Mouse (Mus musculus) heart, embryonic 12.5 days (tissue): ENCODE results near the gene Dazap1. TPM values are rescaled to one million over a fixed set of nuclear protein-coding genes. Genes with fewer than 3 reads are reported as not detected.
"Not testable (repeated sequence)": the region's sequence is repeated elsewhere in the genome, so short reads cannot be mapped to it uniquely, and the experiment has no call there.

Experiments
- ATAC-seq: fragments of 200-750 bp; cut with Nextera tagmentation; 2 replicates; pipeline ENCODE4 v1.8.0; 2017; ENCODE audit warnings: moderate TSS enrichment, moderate library complexity; ENCODE audit not compliant: insufficient number of reproducible peaks, low FRiP score
- H3K27ac ChIP-seq: fragments of 300-500 bp; sonication (generic); 2 replicates; pipeline ENCODE4 v1.5.1; 2016; ENCODE audit warnings: mild to moderate bottlenecking, moderate library complexity; ENCODE audit not compliant: poor library complexity, severe bottlenecking
- H3K27me3 ChIP-seq: fragments of 300-500 bp; sonication (generic); replicated peaks from 2 replicates; pipeline ENCODE4 v1.6.1; 2016; ENCODE audit warnings: mild to moderate bottlenecking, moderate library complexity
- H3K36me3 ChIP-seq: fragments of 300-500 bp; sonication (generic); 2 replicates; pipeline ENCODE4 v1.6.1; 2016; ENCODE audit warnings: mild to moderate bottlenecking, moderate library complexity
- H3K4me1 ChIP-seq: fragments of 300-500 bp; sonication (generic); replicated peaks from 2 replicates; pipeline ENCODE4 v1.6.1; 2016; ENCODE audit warnings: mild to moderate bottlenecking
- H3K4me2 ChIP-seq: fragments of 300-500 bp; sonication (generic); 2 replicates; pipeline ENCODE4 v1.6.1; 2016; ENCODE audit warnings: mild to moderate bottlenecking, moderate library complexity
- H3K4me3 ChIP-seq: fragments of 300-500 bp; sonication (generic); 2 replicates; pipeline ENCODE4 v1.5.1; 2016; ENCODE audit warnings: mild to moderate bottlenecking
- H3K9ac ChIP-seq: fragments of 300-500 bp; sonication (generic); 2 replicates; pipeline ENCODE4 v1.6.1; 2016; ENCODE audit warnings: mild to moderate bottlenecking, moderate library complexity
- H3K9me3 ChIP-seq: fragments of 300-500 bp; sonication (generic); replicated peaks from 2 replicates; pipeline ENCODE4 v1.6.1; 2016; ENCODE audit warnings: mild to moderate bottlenecking, moderate library complexity
- WGBS: fragments of 180-500 bp; shearing (Covaris S2); methylation state at CpG from one replicate; pipeline ENCODE4 v1.1.7; 2016; 5-methylcytosine and 5-hydroxymethylcytosine counted together
- polyA plus RNA-seq: library from polyadenylated mRNA; unstranded; fragments of >200 nt; fragmentation: Nextera tagmentation; extraction: Ambion mirVana; gene quantifications from 2 replicates; pipeline ENCODE4 v1.2.1, GENCODE M21; 2016

The Dazap1 gene
- 37.4 and 41.9 TPM in 2 replicates for polyA plus RNA-seq

- WGBS: under 1% methylated on average over 49 of the region's 49 CpGs
- peaks cover 32% of the 10 kb centered on the region for H3K36me3 ChIP-seq
- no peaks in the 10 kb centered on the region for H3K27me3 ChIP-seq
- ATAC-seq: peak; percentile 88
- H3K9ac ChIP-seq: peak within 1 kb of the TSS; percentile 72
- peak within 1 kb of the TSS; percentile 92 for H3K4me2 ChIP-seq
- H3K4me3 ChIP-seq: peak within 1 kb of the TSS; percentile 53
- peak within 1 kb of the TSS; percentile 95 for H3K27ac ChIP-seq
- peaks cover 37% of the 10 kb centered on the region for H3K4me1 ChIP-seq
- H3K9me3 ChIP-seq: no peaks in the 10 kb centered on the region
Observed at GRCm38 (mm10) chr10:80260642-80261584, at the start of gene Dazap1, which contains the start of gene Gamt. Gene Dazap1 (plus strand): TSS chr10:80261486. Gene Gamt (minus strand): TSS chr10:80261012.

GRCm38 (mm10) chr10:80211547-80212103 lies 49.7 kb upstream of the Dazap1 start:
- 57% methylated on average over 7 of the region's 7 CpGs for WGBS
- H3K27ac ChIP-seq: not testable (repeated sequence)

GRCm38 (mm10) chr10:80215048-80215772 lies 46.1 kb upstream of the Dazap1 start:
- 28% methylated on average over 16 of the region's 16 CpGs for WGBS
- no peak for ATAC-seq
- no peak overlapping the region for H3K4me3 ChIP-seq
- H3K4me1 ChIP-seq: no peaks in the 10 kb centered on the region
- H3K4me2 ChIP-seq: no peak overlapping the region
- H3K9me3 ChIP-seq: no peaks in the 10 kb centered on the region
- H3K27ac ChIP-seq: no peak overlapping the region
- 0 out of 2 replicates have a peak, but pooled peaks cover 5% of the 10 kb centered on the region for H3K27me3 ChIP-seq
- H3K9ac ChIP-seq: no peak overlapping the region
- H3K36me3 ChIP-seq: no peaks in the 10 kb centered on the region

More at GRCm38 (mm10) chr10:80211547-80212103, 49.7 kb upstream of the Dazap1 start:
- not testable (repeated sequence) for H3K4me3 ChIP-seq, H3K9ac ChIP-seq, ATAC-seq, H3K9me3 ChIP-seq, H3K4me2 ChIP-seq, H3K4me1 ChIP-seq, H3K36me3 ChIP-seq
- peaks cover 26% of the 10 kb centered on the region for H3K27me3 ChIP-seq

- WGBS: 43% methylated on average over 8 of the region's 9 CpGs
Observed at GRCm38 (mm10) chr10:80220676-80221075, 40.6 kb upstream of the Dazap1 start.

GRCm38 (mm10) chr10:80223137-80223536 lies 38.1 kb upstream of the Dazap1 start:
- not testable (repeated sequence) for H3K27me3 ChIP-seq, H3K27ac ChIP-seq, ATAC-seq, H3K9me3 ChIP-seq, H3K4me2 ChIP-seq, H3K9ac ChIP-seq, H3K36me3 ChIP-seq, H3K4me3 ChIP-seq
- 91% methylated on average over 2 of the region's 2 CpGs for WGBS
- H3K4me1 ChIP-seq: peaks cover 23% of the 10 kb centered on the region

More at GRCm38 (mm10) chr10:80220676-80221075, 40.6 kb upstream of the Dazap1 start:
- no peaks in the 10 kb centered on the region for H3K36me3 ChIP-seq
- no peak overlapping the region for H3K9ac ChIP-seq
- 0 out of 2 replicates have a peak, but pooled peaks cover 5% of the 10 kb centered on the region for H3K27me3 ChIP-seq
- H3K9me3 ChIP-seq: no peaks in the 10 kb centered on the region
- no peak for ATAC-seq
- peaks cover 12% of the 10 kb centered on the region for H3K4me1 ChIP-seq
- H3K27ac ChIP-seq: no peak overlapping the region
- no peak overlapping the region for H3K4me3 ChIP-seq
- no peak overlapping the region for H3K4me2 ChIP-seq

- peak overlapping the region; percentile 77 for H3K27ac ChIP-seq
- no peaks in the 10 kb centered on the region for H3K27me3 ChIP-seq
- peak overlapping the region; percentile 88 for H3K4me2 ChIP-seq
- 0 out of 2 replicates have a peak, but pooled peaks have one; percentile 0 for ATAC-seq
- peaks cover 33% of the 10 kb centered on the region for H3K4me1 ChIP-seq
- no peaks in the 10 kb centered on the region for H3K9me3 ChIP-seq
- under 1% methylated on average over 14 of the region's 14 CpGs for WGBS
- peak overlapping the region; percentile 89 for H3K4me3 ChIP-seq
- H3K9ac ChIP-seq: no peak overlapping the region
- H3K36me3 ChIP-seq: peaks cover 21% of the 10 kb centered on the region
Observed at GRCm38 (mm10) chr10:80226071-80226415, 35.2 kb upstream of the Dazap1 start.

- peaks cover 25% of the 10 kb centered on the region for H3K36me3 ChIP-seq
- peaks cover 28% of the 10 kb centered on the region for H3K4me1 ChIP-seq
- peak within 1 kb of the TSS; percentile 91 for H3K27ac ChIP-seq
- H3K4me2 ChIP-seq: peak within 1 kb of the TSS; percentile 88
- peak within 1 kb of the TSS; percentile 98 for H3K9ac ChIP-seq
- H3K27me3 ChIP-seq: no peaks in the 10 kb centered on the region
- no peaks in the 10 kb centered on the region for H3K9me3 ChIP-seq
- peak within 1 kb of the TSS; percentile 89 for H3K4me3 ChIP-seq
- under 1% methylated on average over 63 of the region's 75 CpGs for WGBS
- peak; percentile 99 for ATAC-seq
Observed at GRCm38 (mm10) chr10:80226416-80227165, 34.7 kb upstream of the Dazap1 start, which contains the start of gene Mum1. Gene Mum1 (plus strand): TSS chr10:80226434.

GRCm38 (mm10) chr10:80227166-80227539 lies 34.1 kb upstream of the Dazap1 start:
- no peak for ATAC-seq
- Histone ChIP-seq H3K36me3 (peaks cover 30% of the 10 kb centered on the region), H3K4me2 (peak overlapping the region; percentile 88), H3K4me1 (peaks cover 27% of the 10 kb centered on the region), H3K9ac (peak overlapping the region; percentile 98), H3K27ac (peak overlapping the region; percentile 91), H3K9me3 (no peaks in the 10 kb centered on the region), H3K27me3 (no peaks in the 10 kb centered on the region), H3K4me3 (peak overlapping the region; percentile 89)
- 8% methylated on average over 10 of the region's 10 CpGs for WGBS

- WGBS: 52% methylated on average over 15 of the region's 15 CpGs
- peaks cover 37% of the 10 kb centered on the region for H3K4me1 ChIP-seq
- H3K27ac ChIP-seq: peak overlapping the region; percentile 91
- peak overlapping the region; percentile 98 for H3K9ac ChIP-seq
- no peaks in the 10 kb centered on the region for H3K9me3 ChIP-seq
- H3K4me3 ChIP-seq: peak overlapping the region; percentile 89
- ATAC-seq: no peak
- peaks cover 40% of the 10 kb centered on the region for H3K36me3 ChIP-seq
- H3K4me2 ChIP-seq: peak overlapping the region; percentile 88
- H3K27me3 ChIP-seq: no peaks in the 10 kb centered on the region
Observed at GRCm38 (mm10) chr10:80227877-80228775, 33.2 kb upstream of the Dazap1 start.
